Mouse (Mus musculus) stomach, postnatal 0 days (tissue): ENCODE results near the gene Adora1. TPM values are rescaled to one million over a fixed set of nuclear protein-coding genes. Genes with fewer than 3 reads are reported as not detected.
A peak's percentile ranks its signal among the peaks of the same experiment; 100 is the strongest.
"Not testable (repeated sequence)": the region's sequence is repeated elsewhere in the genome, so short reads cannot be mapped to it uniquely, and the experiment has no call there.

Experiments used
- ATAC-seq: fragments of 200-750 bp; cut with Nextera tagmentation; 2 replicates; pipeline ENCODE4 v1.8.0; 2017; ENCODE audit not compliant: low FRiP score, low TSS enrichment
- DNase-seq: peaks from one replicate; pipeline ENCODE4 v3.0.0-alpha.2; 2016; ENCODE audit warnings: low spot score
- H3K27ac ChIP-seq: fragments of 300-500 bp; sonication (generic); replicated peaks from 2 replicates; pipeline ENCODE4 v1.5.1; 2014; ENCODE audit warnings: mild to moderate bottlenecking, control low read depth
- H3K27me3 ChIP-seq: fragments of 300-500 bp; sonication (generic); 2 replicates; pipeline ENCODE4 v1.6.1; 2014; ENCODE audit warnings: low read length; ENCODE audit not compliant: control insufficient read depth, insufficient read depth
- H3K36me3 ChIP-seq: fragments of 300-500 bp; sonication (generic); 2 replicates; pipeline ENCODE4 v1.6.1; 2014; ENCODE audit warnings: low read length, mixed read lengths; ENCODE audit not compliant: control insufficient read depth, insufficient read depth
- H3K4me1 ChIP-seq: fragments of 300-500 bp; sonication (generic); replicated peaks from 2 replicates; pipeline ENCODE4 v1.6.1; 2014; ENCODE audit warnings: antibody characterized with exemption; ENCODE audit not compliant: control insufficient read depth, insufficient read depth
- H3K4me2 ChIP-seq: fragments of 300-500 bp; sonication (generic); replicated peaks from 2 replicates; pipeline ENCODE4 v1.6.1; 2014; ENCODE audit warnings: low read depth, mild to moderate bottlenecking, control low read depth, moderate library complexity
- H3K4me3 ChIP-seq: fragments of 300-500 bp; sonication (generic); 2 replicates; pipeline ENCODE4 v1.5.1; 2014; ENCODE audit warnings: low read depth, low read length, control low read depth
- H3K9ac ChIP-seq: fragments of 300-500 bp; sonication (generic); 2 replicates; pipeline ENCODE4 v1.6.1; 2014; ENCODE audit warnings: mild to moderate bottlenecking, low read length, control low read depth, mixed read lengths
- H3K9me3 ChIP-seq: fragments of 300-500 bp; sonication (generic); 2 replicates; pipeline ENCODE4 v1.6.1; 2016; ENCODE audit warnings: low read length; ENCODE audit not compliant: control insufficient read depth
- CTCF ChIP-seq: IDR thresholded peaks from 2 replicates; pipeline ENCODE4 v1.5.1; 2016; ENCODE audit warnings: antibody characterized with exemption, low read depth, mild to moderate bottlenecking, moderate library complexity
- EP300 ChIP-seq: optimal IDR thresholded peaks from 2 replicates; pipeline ENCODE3; 2016; ENCODE audit warnings: antibody characterized with exemption
- WGBS: fragments of 180-500 bp; shearing (Covaris S2); extraction: QIAGEN DNeasy Blood & Tissue Kit; methylation state at CpG from one replicate; pipeline ENCODE4 v1.1.7; 2014; 5-methylcytosine and 5-hydroxymethylcytosine counted together
- polyA plus RNA-seq: library from polyadenylated mRNA; unstranded; fragments of >200 nt; fragmentation: Nextera tagmentation; extraction: Ambion mirVana; gene quantifications from 2 replicates; pipeline ENCODE4 v1.2.1, GENCODE M21; 2015

Adora1 gene
- polyA plus RNA-seq, 1 experiment from 2014 or later = 11.2 TPM

DNA sequence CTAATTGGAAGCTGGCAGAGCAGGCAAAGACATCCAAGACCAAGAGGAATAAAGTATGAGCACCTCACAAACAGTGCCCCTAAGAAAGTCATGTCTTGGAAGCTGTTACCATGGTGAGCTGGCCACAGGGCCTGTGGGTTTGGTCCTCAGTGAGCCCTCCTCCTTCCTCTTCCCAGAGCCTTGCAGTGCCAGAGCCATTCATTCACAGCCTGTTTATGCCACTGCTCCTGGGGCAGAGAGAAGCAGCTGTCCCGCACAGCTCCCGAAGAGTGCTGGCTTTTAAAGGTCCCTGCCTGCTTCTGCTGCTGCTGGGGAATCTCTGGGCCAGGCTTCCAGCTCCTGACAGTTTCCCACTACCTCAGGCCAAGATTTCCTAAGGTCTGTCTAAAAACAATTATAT is 30.6 kb upstream of the Adora1 start:
- ATAC-seq (no peak), DNase-seq (no peak)
- no peak overlapping the region for H3K27ac ChIP-seq
- H3K4me3 ChIP-seq = no peak overlapping the region
- WGBS = 30% methylated on average over 2 of the region's 2 CpGs
- H3K9me3 ChIP-seq = no peaks in the 10 kb centered on the region
- H3K27me3 ChIP-seq = no peaks in the 10 kb centered on the region
- no peak for TF ChIP-seq CTCF
- TF ChIP-seq EP300 = no peak
- H3K36me3 ChIP-seq = no peaks in the 10 kb centered on the region
- H3K4me2 ChIP-seq = no peak overlapping the region
- no peak overlapping the region for H3K9ac ChIP-seq
- H3K4me1 ChIP-seq = no peaks in the 10 kb centered on the region

- ATAC-seq (no peak), DNase-seq (no peak)
- Histone ChIP-seq H3K4me1 (no peaks in the 10 kb centered on the region), H3K4me2 (no peak overlapping the region), H3K27me3 (no peaks in the 10 kb centered on the region), H3K27ac (no peak overlapping the region), H3K36me3 (no peaks in the 10 kb centered on the region), H3K9me3 (no peaks in the 10 kb centered on the region), H3K9ac (no peak overlapping the region), H3K4me3 (no peak overlapping the region)
- no peak for TF ChIP-seq EP300
- no peak for TF ChIP-seq CTCF
- WGBS = 88% methylated on average over 6 of the region's 6 CpGs
Measured at GRCm38 (mm10) chr1:134264341-134264740, 29.1 kb upstream of the Adora1 start.

DNA sequence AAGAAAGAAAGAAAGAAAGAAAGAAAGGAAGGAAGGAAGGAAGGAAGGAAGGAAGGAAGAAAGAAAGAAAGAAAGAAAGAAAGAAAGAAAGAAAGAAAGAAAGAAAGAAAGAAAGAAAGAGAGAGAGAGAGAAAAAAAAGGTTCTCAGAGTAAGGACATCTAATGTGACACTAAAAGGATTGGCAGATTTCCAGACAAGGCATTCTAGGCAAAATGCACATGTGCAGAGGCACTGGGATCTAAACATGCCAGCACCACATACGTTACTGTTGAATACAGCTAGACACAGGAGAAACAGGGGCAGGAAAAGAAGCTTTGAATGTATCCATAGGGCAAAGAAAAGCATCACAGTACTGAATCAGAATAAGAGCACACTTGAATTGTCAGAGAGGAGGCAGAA is 14.4 kb upstream of the Adora1 start:
- H3K9ac ChIP-seq, H3K27me3 ChIP-seq, H3K9me3 ChIP-seq, DNase-seq, H3K36me3 ChIP-seq, H3K4me3 ChIP-seq, H3K4me2 ChIP-seq, H3K4me1 ChIP-seq, ATAC-seq, H3K27ac ChIP-seq: not testable (repeated sequence)
- WGBS = 42% methylated on average over 1 of the region's 1 CpGs

GRCm38 (mm10) chr1:134246590-134246989 is 11.4 kb upstream of the Adora1 start:
- peak overlapping the region; percentile 56; the same call in 1 of the 2 replicates for H3K27ac ChIP-seq
- DNase-seq (no peak), ATAC-seq (no peak)
- H3K4me2 ChIP-seq = no peak overlapping the region
- 42% methylated on average over 4 of the region's 4 CpGs for WGBS
- H3K9ac ChIP-seq = 0 out of 2 replicates have a peak overlapping the region, but pooled peaks have one; percentile 13
- no peak for TF ChIP-seq CTCF
- no peak for TF ChIP-seq EP300
- no peaks in the 10 kb centered on the region for H3K4me1 ChIP-seq
- no peaks in the 10 kb centered on the region for H3K9me3 ChIP-seq
- H3K27me3 ChIP-seq = no peaks in the 10 kb centered on the region
- H3K4me3 ChIP-seq = no peak overlapping the region
- H3K36me3 ChIP-seq = no peaks in the 10 kb centered on the region

DNA sequence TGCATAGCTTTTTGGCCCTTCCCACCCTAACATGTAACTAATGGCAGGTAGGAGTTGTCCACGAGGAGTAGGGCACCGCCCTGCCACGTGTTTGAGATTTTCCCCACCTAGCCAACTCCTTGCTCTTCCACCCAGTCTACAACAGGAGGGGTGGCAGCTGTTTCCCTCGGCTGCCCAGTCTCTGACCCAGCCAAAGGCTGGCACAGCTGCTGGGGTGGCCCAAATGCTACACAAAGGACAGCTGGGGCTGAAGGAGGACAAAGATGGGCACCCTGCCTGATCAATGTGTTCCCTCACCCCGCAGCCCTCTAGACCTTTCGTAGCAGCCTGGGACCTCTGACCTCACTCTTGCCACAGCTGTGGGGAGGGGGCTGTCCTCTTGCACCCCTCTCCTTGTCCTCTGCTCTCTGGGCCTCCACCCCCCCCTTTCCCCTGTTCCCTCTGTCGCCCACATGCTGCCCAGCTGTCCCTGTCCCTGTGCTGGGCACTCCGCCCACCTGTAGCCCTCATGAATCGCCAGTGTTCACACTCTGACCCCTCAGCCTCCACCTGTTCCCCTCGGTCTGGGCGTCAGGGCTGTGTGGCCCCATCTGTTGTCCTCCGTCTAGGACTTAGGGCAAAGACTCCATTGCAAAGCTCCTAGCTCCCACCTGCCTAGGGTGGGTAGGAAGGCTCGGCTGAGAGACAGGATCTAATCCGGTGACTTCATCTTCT is 9.9 kb upstream of the Adora1 start:
- Histone ChIP-seq H3K36me3 (no peaks in the 10 kb centered on the region), H3K27me3 (no peaks in the 10 kb centered on the region), H3K4me2 (no peak overlapping the region), H3K9me3 (no peaks in the 10 kb centered on the region), H3K27ac (no peak overlapping the region), H3K4me3 (no peak overlapping the region), H3K4me1 (no peaks in the 10 kb centered on the region), H3K9ac (no peak overlapping the region)
- peak; percentile 76 for DNase-seq
- peak; percentile 78 for ATAC-seq
- no peak for TF ChIP-seq EP300
- TF ChIP-seq CTCF = no peak
- WGBS = 70% methylated on average over 14 of the region's 14 CpGs
